Mouse (Mus musculus) spleen, adult 2 months (tissue): ENCODE measurements around the gene Casp3.

Source experiments
- CTCF ChIP-seq: fragments of 200-500 bp; IDR thresholded peaks from 2 replicates; pipeline ENCODE4 v1.5.1; 2011; ENCODE audit warnings: mild to moderate bottlenecking, inconsistent platforms; ENCODE audit not compliant: insufficient read depth, insufficient read length, insufficient replicate concordance; ENCODE audit errors: extremely low read depth
- POLR2A ChIP-seq: fragments of 200-500 bp; IDR thresholded peaks from 2 replicates; pipeline ENCODE4 v1.6.1; 2011; ENCODE audit warnings: low read depth, low read length, inconsistent platforms

- no peak for TF ChIP-seq POLR2A
- no peak for TF ChIP-seq CTCF
Observed at GRCm38 (mm10) chr8:46622446-46623270, 5.6 kb downstream of the Casp3 start.
